Mouse (Mus musculus): ENCODE results near the gene Adk. TPM values are rescaled to one million over a fixed set of nuclear protein-coding genes. Genes with fewer than 3 reads are reported as not detected.

Gene Adk
- polyA plus RNA-seq, 1 experiment from 2014 or later, result 33.5 TPM

DNA sequence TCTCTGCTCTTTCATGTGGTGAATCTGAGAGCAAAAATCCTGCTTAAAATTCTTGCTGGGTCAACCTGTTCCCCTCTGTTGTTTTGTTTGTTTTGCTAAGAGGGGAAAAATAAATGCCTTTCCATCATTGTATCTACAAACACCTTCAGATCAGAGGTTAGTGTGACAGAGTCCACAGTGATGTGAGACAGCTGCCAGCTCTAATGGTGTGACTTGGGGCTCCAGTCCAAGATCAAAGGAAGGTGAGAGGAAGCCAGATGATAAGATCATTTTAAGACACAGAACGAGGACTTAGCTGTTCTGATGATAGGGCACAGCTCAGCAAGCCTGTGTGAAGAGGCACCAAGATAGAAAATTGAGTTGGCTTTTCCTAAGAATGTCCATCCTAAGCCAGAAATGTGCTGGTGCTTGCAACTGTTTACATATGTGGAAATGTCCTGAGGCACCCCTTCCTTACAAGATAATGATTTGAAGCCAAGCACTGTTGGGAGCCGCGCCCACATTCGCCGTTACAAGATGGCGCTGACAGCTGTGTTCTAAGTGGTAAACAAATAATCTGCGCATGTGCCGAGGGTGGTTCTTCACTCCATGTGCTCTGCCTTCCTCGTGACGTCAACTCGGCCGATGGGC is 307.6 kb downstream of the Adk start:
- H3K4me2 ChIP-seq (ENCODE audit: low read depth, low read length), result no peak overlapping the region
- WGBS, result 92% methylated on average over 7 of the region's 12 CpGs
- no peak overlapping the region for H3K27ac ChIP-seq (ENCODE audit: low read depth, low read length)
- H3K9me3 ChIP-seq (ENCODE audit: control insufficient read depth, low read length), result no peaks in the 10 kb centered on the region
- H3K27me3 ChIP-seq (ENCODE audit: control insufficient read depth, insufficient read depth, low read length), result no peaks in the 10 kb centered on the region
- no peaks in the 10 kb centered on the region for H3K4me1 ChIP-seq (ENCODE audit: control insufficient read depth, insufficient read depth, low read length)
- H3K4me3 ChIP-seq (ENCODE audit: low read depth, low read length), result no peak overlapping the region
- H3K36me3 ChIP-seq (ENCODE audit: control insufficient read depth, insufficient read depth, low read length), result no peaks in the 10 kb centered on the region
- no peak overlapping the region for H3K9ac ChIP-seq (replicated peaks; ENCODE audit: low read depth, low read length)
- ATAC-seq (ENCODE audit: low read depth), result no peak

GRCm38 (mm10) chr14:21367095-21367494 is 314.7 kb downstream of the Adk start:
- peaks cover 18% of the 10 kb centered on the region for H3K4me1 ChIP-seq (ENCODE audit: control insufficient read depth, insufficient read depth, low read length)
- H3K36me3 ChIP-seq (ENCODE audit: control insufficient read depth, insufficient read depth, low read length), result no peaks in the 10 kb centered on the region
- H3K9me3 ChIP-seq (ENCODE audit: control insufficient read depth, low read length), result no peaks in the 10 kb centered on the region
- no peak overlapping the region for H3K27ac ChIP-seq (ENCODE audit: low read depth, low read length)
- H3K27me3 ChIP-seq (ENCODE audit: control insufficient read depth, insufficient read depth, low read length), result no peaks in the 10 kb centered on the region
- no peak overlapping the region for H3K4me3 ChIP-seq (ENCODE audit: low read depth, low read length)
- H3K4me2 ChIP-seq (ENCODE audit: low read depth, low read length), result no peak overlapping the region
- H3K9ac ChIP-seq (replicated peaks; ENCODE audit: low read depth, low read length), result no peak overlapping the region
- no peak for ATAC-seq (ENCODE audit: low read depth)
- 96% methylated on average over 2 of the region's 2 CpGs for WGBS

DNA sequence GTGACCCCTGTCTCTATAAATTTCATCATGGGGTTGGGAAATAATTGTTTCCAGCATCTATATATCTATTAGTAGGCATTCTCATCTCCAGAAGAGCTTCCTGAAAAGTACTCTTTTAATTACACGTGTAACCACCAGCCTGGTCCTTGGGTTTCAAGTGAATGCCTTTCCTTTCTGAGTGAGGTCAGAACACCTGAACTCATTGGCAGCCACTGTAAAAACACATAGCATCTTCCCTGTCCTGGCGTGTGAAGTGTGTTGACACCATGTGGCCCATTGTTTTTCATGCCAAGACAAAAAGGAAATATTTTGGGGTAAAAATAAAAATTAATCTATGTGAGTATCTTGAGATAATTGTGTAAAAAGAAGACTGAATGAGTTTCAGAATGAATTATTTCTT is 316.2 kb downstream of the Adk start:
- Histone ChIP-seq H3K9me3 (ENCODE audit: control insufficient read depth, low read length) (no peaks in the 10 kb centered on the region), H3K4me1 (ENCODE audit: control insufficient read depth, insufficient read depth, low read length) (peaks cover 18% of the 10 kb centered on the region), H3K36me3 (ENCODE audit: control insufficient read depth, insufficient read depth, low read length) (no peaks in the 10 kb centered on the region), H3K4me3 (ENCODE audit: low read depth, low read length) (no peak overlapping the region), H3K27me3 (ENCODE audit: control insufficient read depth, insufficient read depth, low read length) (no peaks in the 10 kb centered on the region), H3K9ac (replicated peaks; ENCODE audit: low read depth, low read length) (no peak overlapping the region), H3K27ac (ENCODE audit: low read depth, low read length) (peak overlapping the region; percentile 61; the same call in 1 of the 2 replicates), H3K4me2 (ENCODE audit: low read depth, low read length) (no peak overlapping the region)
- ATAC-seq (ENCODE audit: low read depth), result no peak
- 15% methylated on average over 2 of the region's 2 CpGs for WGBS

- WGBS, result 4% methylated on average over 5 of the region's 5 CpGs
Observed at GRCm38 (mm10) chr14:21369127-21369526, 316.8 kb downstream of the Adk start.

GRCm38 (mm10) chr14:21371946-21372345 is 319.6 kb downstream of the Adk start:
- peaks cover 18% of the 10 kb centered on the region for H3K4me1 ChIP-seq (ENCODE audit: control insufficient read depth, insufficient read depth, low read length)
- no peak overlapping the region for H3K27ac ChIP-seq (ENCODE audit: low read depth, low read length)
- H3K9ac ChIP-seq (replicated peaks; ENCODE audit: low read depth, low read length), result no peak overlapping the region
- ATAC-seq (ENCODE audit: low read depth), result no peak
- H3K4me2 ChIP-seq (ENCODE audit: low read depth, low read length), result no peak overlapping the region
- H3K4me3 ChIP-seq (ENCODE audit: low read depth, low read length), result no peak overlapping the region
- H3K36me3 ChIP-seq (ENCODE audit: control insufficient read depth, insufficient read depth, low read length), result no peaks in the 10 kb centered on the region
- H3K27me3 ChIP-seq (ENCODE audit: control insufficient read depth, insufficient read depth, low read length), result no peaks in the 10 kb centered on the region
- H3K9me3 ChIP-seq (ENCODE audit: control insufficient read depth, low read length), result no peaks in the 10 kb centered on the region
- 64% methylated on average over 2 of the region's 2 CpGs for WGBS

More at GRCm38 (mm10) chr14:21369127-21369526, 316.8 kb downstream of the Adk start:
- Histone ChIP-seq H3K27me3 (ENCODE audit: control insufficient read depth, insufficient read depth, low read length) (no peaks in the 10 kb centered on the region), H3K27ac (ENCODE audit: low read depth, low read length) (peak overlapping the region; percentile 79), H3K4me2 (ENCODE audit: low read depth, low read length) (no peak overlapping the region), H3K9ac (replicated peaks; ENCODE audit: low read depth, low read length) (no peak overlapping the region), H3K4me3 (ENCODE audit: low read depth, low read length) (no peak overlapping the region), H3K36me3 (ENCODE audit: control insufficient read depth, insufficient read depth, low read length) (no peaks in the 10 kb centered on the region), H3K9me3 (ENCODE audit: control insufficient read depth, low read length) (no peaks in the 10 kb centered on the region), H3K4me1 (ENCODE audit: control insufficient read depth, insufficient read depth, low read length) (peaks cover 18% of the 10 kb centered on the region)
- peak; percentile 99 for ATAC-seq (ENCODE audit: low read depth)

- Histone ChIP-seq H3K36me3 (ENCODE audit: control insufficient read depth, insufficient read depth, low read length) (no peaks in the 10 kb centered on the region), H3K4me3 (ENCODE audit: low read depth, low read length) (no peak overlapping the region), H3K4me1 (ENCODE audit: control insufficient read depth, insufficient read depth, low read length) (peaks cover 18% of the 10 kb centered on the region), H3K27me3 (ENCODE audit: control insufficient read depth, insufficient read depth, low read length) (no peaks in the 10 kb centered on the region), H3K9ac (replicated peaks; ENCODE audit: low read depth, low read length) (no peak overlapping the region), H3K27ac (ENCODE audit: low read depth, low read length) (no peak overlapping the region), H3K4me2 (ENCODE audit: low read depth, low read length) (no peak overlapping the region), H3K9me3 (ENCODE audit: control insufficient read depth, low read length) (no peaks in the 10 kb centered on the region)
- 79% methylated on average over 5 of the region's 5 CpGs for WGBS
- no peak for ATAC-seq (ENCODE audit: low read depth)
Observed at GRCm38 (mm10) chr14:21372689-21373088, 320.3 kb downstream of the Adk start.

DNA sequence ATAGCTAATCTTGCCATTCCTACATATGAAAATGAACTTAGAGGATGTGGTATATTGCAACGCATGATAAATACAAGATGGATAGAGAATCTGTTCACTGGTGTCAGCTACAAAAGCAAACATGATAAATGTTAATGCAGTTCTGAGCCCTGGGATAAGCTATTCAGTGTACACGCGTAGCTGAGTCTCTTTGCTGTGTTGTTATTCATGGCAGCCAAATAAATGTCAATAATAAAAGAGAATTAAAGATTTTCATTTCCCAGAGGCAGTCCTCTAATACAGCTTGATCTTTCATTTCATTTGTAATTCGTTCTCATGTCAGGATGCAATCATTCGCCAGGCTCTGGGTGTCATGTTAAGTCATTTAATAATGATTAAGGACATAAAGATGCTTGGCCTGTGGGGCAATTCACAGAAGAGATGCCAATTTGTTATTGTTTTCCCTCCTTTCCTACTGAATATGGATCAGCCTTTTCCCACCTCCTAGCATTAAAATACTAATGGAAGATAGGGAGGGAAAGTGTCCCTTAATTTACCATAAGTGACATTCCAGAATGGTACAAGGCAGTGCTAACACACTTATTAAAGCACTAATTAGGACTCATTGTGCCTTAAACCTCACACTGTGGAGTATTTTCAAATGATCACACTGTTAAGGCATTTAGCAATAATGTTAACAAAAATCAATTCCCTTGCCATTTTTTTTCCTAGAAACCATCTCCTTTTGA is 331.5 kb downstream of the Adk start:
- H3K4me2 ChIP-seq (ENCODE audit: low read depth, low read length), result no peak overlapping the region
- no peaks in the 10 kb centered on the region for H3K36me3 ChIP-seq (ENCODE audit: control insufficient read depth, insufficient read depth, low read length)
- H3K27me3 ChIP-seq (ENCODE audit: control insufficient read depth, insufficient read depth, low read length), result no peaks in the 10 kb centered on the region
- peak; percentile 72; the same call in 1 of the 2 replicates for ATAC-seq (ENCODE audit: low read depth)
- 43% methylated on average over 5 of the region's 5 CpGs for WGBS
- no peak overlapping the region for H3K4me3 ChIP-seq (ENCODE audit: low read depth, low read length)
- H3K9me3 ChIP-seq (ENCODE audit: control insufficient read depth, low read length), result no peaks in the 10 kb centered on the region
- H3K27ac ChIP-seq (ENCODE audit: low read depth, low read length), result peak overlapping the region; percentile 6; the same call in 1 of the 2 replicates
- H3K4me1 ChIP-seq (ENCODE audit: control insufficient read depth, insufficient read depth, low read length), result peaks cover 5% of the 10 kb centered on the region; the same call in 1 of the 2 replicates
- no peak overlapping the region for H3K9ac ChIP-seq (replicated peaks; ENCODE audit: low read depth, low read length)

- 95% methylated on average over 7 of the region's 7 CpGs for WGBS
- H3K4me3 ChIP-seq (ENCODE audit: low read depth, low read length), result no peak overlapping the region
- H3K4me2 ChIP-seq (ENCODE audit: low read depth, low read length), result no peak overlapping the region
- no peaks in the 10 kb centered on the region for H3K36me3 ChIP-seq (ENCODE audit: control insufficient read depth, insufficient read depth, low read length)
- H3K4me1 ChIP-seq (ENCODE audit: control insufficient read depth, insufficient read depth, low read length), result peaks cover 5% of the 10 kb centered on the region; the same call in 1 of the 2 replicates
- H3K9ac ChIP-seq (replicated peaks; ENCODE audit: low read depth, low read length), result no peak overlapping the region
- no peaks in the 10 kb centered on the region for H3K9me3 ChIP-seq (ENCODE audit: control insufficient read depth, low read length)
- H3K27me3 ChIP-seq (ENCODE audit: control insufficient read depth, insufficient read depth, low read length), result no peaks in the 10 kb centered on the region
- H3K27ac ChIP-seq (ENCODE audit: low read depth, low read length), result no peak overlapping the region
- no peak for ATAC-seq (ENCODE audit: low read depth)
Observed at GRCm38 (mm10) chr14:21399506-21399905, 347.1 kb downstream of the Adk start.

DNA sequence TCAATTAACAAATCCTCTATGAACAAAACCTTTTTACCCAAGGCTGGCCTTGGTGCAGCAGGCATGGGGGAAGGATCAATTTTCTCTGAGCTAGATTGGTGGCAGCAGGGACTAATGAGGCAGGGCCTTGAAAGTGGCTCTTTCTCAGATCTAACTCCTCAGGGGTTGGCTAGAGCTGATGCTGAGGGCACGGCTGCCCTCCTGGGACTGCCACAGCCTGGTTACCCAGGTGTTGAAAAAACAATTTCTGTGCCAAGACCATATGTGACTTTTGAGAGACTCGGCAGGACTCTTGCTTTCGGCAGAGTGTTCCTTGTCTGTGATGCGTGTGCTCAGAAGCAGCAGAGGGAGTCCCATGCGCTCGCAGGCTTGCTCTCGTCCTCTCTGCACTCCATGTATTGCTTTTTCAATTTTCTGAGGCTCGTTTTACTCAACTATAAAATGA is 349.8 kb downstream of the Adk start:
- no peak overlapping the region for H3K9ac ChIP-seq (replicated peaks; ENCODE audit: low read depth, low read length)

More for the DNA sequence above, 349.8 kb downstream of the Adk start:
- WGBS, result 27% methylated on average over 8 of the region's 8 CpGs
- ATAC-seq (ENCODE audit: low read depth), result peak; percentile 73
- H3K4me3 ChIP-seq (ENCODE audit: low read depth, low read length), result no peak overlapping the region
- peak overlapping the region; percentile 17; the same call in 1 of the 2 replicates for H3K4me2 ChIP-seq (ENCODE audit: low read depth, low read length)
- no peaks in the 10 kb centered on the region for H3K9me3 ChIP-seq (ENCODE audit: control insufficient read depth, low read length)
- H3K36me3 ChIP-seq (ENCODE audit: control insufficient read depth, insufficient read depth, low read length), result no peaks in the 10 kb centered on the region
- no peaks in the 10 kb centered on the region for H3K27me3 ChIP-seq (ENCODE audit: control insufficient read depth, insufficient read depth, low read length)
- H3K27ac ChIP-seq (ENCODE audit: low read depth, low read length), result no peak overlapping the region
- H3K4me1 ChIP-seq (ENCODE audit: control insufficient read depth, insufficient read depth, low read length), result peaks cover 5% of the 10 kb centered on the region; the same call in 1 of the 2 replicates
